Mouse (Mus musculus) CH12.LX (cell line): Measurements from ENCODE around the gene Dnajc16.

Experiments used
- CHD1 ChIP-seq: IDR thresholded peaks from 2 replicates; pipeline ENCODE4 v1.6.1; 2012; ENCODE audit warnings: low read depth, low read length, improper control_type of control experiment, inconsistent platforms
- CTCF ChIP-seq, 2 experiments: IDR thresholded peaks in 1 of 2; conservative IDR thresholded peaks in 1 of 2; 2 replicates each; pipeline ENCODE4 v1.5.1; 2011 to 2012; ENCODE audit warnings: low read depth in 2 of 2, low read length in 2 of 2, improper control_type of control experiment in 1 of 2, inconsistent platforms in 1 of 2, mild to moderate bottlenecking in 1 of 2, moderate library complexity in 1 of 2
- EP300 ChIP-seq: IDR thresholded peaks from 2 replicates; pipeline ENCODE4 v1.6.1; 2011; ENCODE audit warnings: low read length, improper control_type of control experiment
- KAT2A ChIP-seq: IDR thresholded peaks from 2 replicates; pipeline ENCODE4 v1.6.1; 2012; ENCODE audit warnings: low read length, improper control_type of control experiment, inconsistent platforms; ENCODE audit not compliant: insufficient replicate concordance
- MYC ChIP-seq: IDR thresholded peaks from 2 replicates; pipeline ENCODE4 v1.6.1; 2011; ENCODE audit warnings: low read depth, mild to moderate bottlenecking, improper control_type of control experiment, low read length
- NRF1 ChIP-seq: IDR thresholded peaks from 2 replicates; pipeline ENCODE4 v1.6.1; 2014; ENCODE audit warnings: low read depth, mild to moderate bottlenecking, inconsistent platforms, low read length, improper control_type of control experiment, moderate library complexity
- POLR2A ChIP-seq: IDR thresholded peaks from 2 replicates; pipeline ENCODE4 v1.6.1; 2011; ENCODE audit warnings: low read depth, mild to moderate bottlenecking, improper control_type of control experiment, low read length
- SIN3A ChIP-seq: IDR thresholded peaks from 2 replicates; pipeline ENCODE4 v1.6.1; 2012; ENCODE audit warnings: low read length, improper control_type of control experiment, inconsistent platforms
- TCF12 ChIP-seq: IDR thresholded peaks from 2 replicates; pipeline ENCODE4 v1.6.1; 2014; ENCODE audit warnings: low read depth, mild to moderate bottlenecking, inconsistent platforms, low read length, improper control_type of control experiment
- UBTF ChIP-seq: IDR thresholded peaks from 2 replicates; pipeline ENCODE4 v1.6.1; 2012; ENCODE audit warnings: low read depth, mild to moderate bottlenecking, inconsistent platforms, low read length, improper control_type of control experiment, moderate library complexity
- USF2 ChIP-seq: conservative IDR thresholded peaks from 2 replicates; pipeline ENCODE4 v1.6.1; 2011; ENCODE audit warnings: low read depth, low read length, improper control_type of control experiment
- ZKSCAN1 ChIP-seq: IDR thresholded peaks from 2 replicates; pipeline ENCODE4 v1.6.1; 2012; ENCODE audit warnings: low read depth, inconsistent platforms, low read length, improper control_type of control experiment, borderline replicate concordance

GRCm38 (mm10) chr4:141811375-141811774, 20.6 kb upstream of the Dnajc16 start:
- TF ChIP-seq SIN3A = no peak
- TF ChIP-seq NRF1 = no peak
- no peak for TF ChIP-seq CTCF (conservative IDR thresholded peaks at IDR 0.05 in 1 of 2, IDR thresholded peaks at IDR 0.05 in 1 of 2; ENCODE audit: low read depth in 2 of 2, low read length in 2 of 2)
- TF ChIP-seq UBTF = no peak
- no peak for TF ChIP-seq EP300
- no peak for TF ChIP-seq KAT2A
- no peak for TF ChIP-seq TCF12
- no peak for TF ChIP-seq POLR2A
- TF ChIP-seq USF2 = no peak
- no peak for TF ChIP-seq CHD1
- TF ChIP-seq MYC = no peak
- TF ChIP-seq ZKSCAN1 = no peak
